Mouse (Mus musculus): ENCODE measurements around the gene Plekhf1. TPM values are rescaled to one million over a fixed set of nuclear protein-coding genes. Genes with fewer than 3 reads are reported as not detected.
A peak's percentile ranks its signal among the peaks of the same experiment; 100 is the strongest.

Plekhf1 gene
- polyA plus RNA-seq, 1 experiment from 2014 or later: 0.71 TPM

DNA sequence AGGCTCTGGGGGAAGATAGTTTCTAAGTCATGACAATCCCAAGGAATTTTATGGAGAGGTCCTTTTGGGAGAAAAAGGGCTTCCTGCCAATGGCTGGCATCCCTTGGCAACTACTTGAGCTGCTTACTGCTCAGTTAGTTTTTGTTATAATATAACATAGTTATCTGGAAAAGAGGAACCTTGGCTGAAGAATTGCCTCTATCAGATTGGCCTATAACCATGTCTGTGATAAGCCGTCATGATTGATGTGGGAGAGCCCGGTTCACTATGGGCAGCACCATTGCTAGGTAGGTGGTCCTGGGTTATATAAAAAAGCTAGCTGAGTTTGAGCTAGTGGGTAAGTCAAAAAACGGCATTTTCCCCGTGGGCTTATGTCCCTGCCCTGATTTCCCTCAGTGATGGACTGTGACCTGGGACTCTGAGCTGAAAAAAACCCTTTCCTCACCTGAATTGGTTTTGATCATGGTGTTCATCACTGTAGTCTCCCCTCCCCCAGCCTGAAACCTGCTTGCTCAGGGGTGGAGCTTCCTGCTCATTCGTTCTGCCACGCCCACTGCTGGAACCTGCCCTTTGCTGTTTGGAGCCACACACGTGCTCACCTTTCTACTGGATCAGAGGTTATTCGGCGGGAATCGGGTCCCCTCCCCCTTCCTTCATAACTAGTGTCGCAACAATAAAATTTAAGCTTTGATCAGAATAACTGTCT is 8.7 kb upstream of the Plekhf1 start:
- Histone ChIP-seq H3K4me2 (no peak overlapping the region), H3K9me3 (no peaks in the 10 kb centered on the region), H3K27me3 (no peaks in the 10 kb centered on the region), H3K36me3 (no peaks in the 10 kb centered on the region), H3K9ac (no peak overlapping the region), H3K27ac (replicated peaks) (no peak overlapping the region), H3K4me3 (no peak overlapping the region), H3K4me1 (replicated peaks) (no peaks in the 10 kb centered on the region)
- WGBS: 43% methylated on average over 11 of the region's 11 CpGs
- ATAC-seq (ENCODE audit: low read depth): no peak

DNA sequence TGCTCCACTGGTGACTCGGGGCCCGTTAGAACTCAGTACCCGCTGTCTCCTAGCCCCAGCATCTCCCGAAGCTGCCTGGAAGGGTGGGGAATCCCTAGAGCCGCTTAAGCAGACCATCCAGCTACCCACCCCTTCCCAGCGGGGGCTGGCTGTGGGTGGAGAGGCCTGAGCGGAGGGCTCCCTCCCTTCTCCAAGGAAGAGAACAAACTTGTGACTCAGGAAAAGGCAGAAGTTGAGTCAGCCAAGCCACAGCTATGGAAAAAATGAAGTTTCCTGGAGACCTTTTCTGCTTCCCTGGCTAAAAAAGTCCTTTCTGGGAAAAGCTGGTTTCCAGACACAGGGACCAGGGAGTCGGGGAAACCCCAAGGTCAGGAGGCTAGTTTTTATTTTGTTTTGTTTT is 2.5 kb upstream of the Plekhf1 start:
- Histone ChIP-seq H3K9me3 (no peaks in the 10 kb centered on the region), H3K36me3 (no peaks in the 10 kb centered on the region), H3K4me1 (replicated peaks) (peaks cover 16% of the 10 kb centered on the region), H3K27ac (replicated peaks) (no peak overlapping the region), H3K27me3 (peaks cover 18% of the 10 kb centered on the region), H3K4me3 (no peak overlapping the region), H3K9ac (no peak overlapping the region), H3K4me2 (no peak overlapping the region)
- 23% methylated on average over 8 of the region's 8 CpGs for WGBS
- no peak for ATAC-seq (ENCODE audit: low read depth)

GRCm38 (mm10) chr7:38228329-38228728 is 513 bp upstream of the Plekhf1 start:
- peak; percentile 19; the same call in 1 of the 2 replicates for ATAC-seq (ENCODE audit: low read depth)
- H3K4me1 ChIP-seq (replicated peaks): peaks cover 16% of the 10 kb centered on the region
- H3K9ac ChIP-seq: no peak overlapping the region; the same call in 1 of the 2 replicates
- H3K9me3 ChIP-seq: no peaks in the 10 kb centered on the region
- peak overlapping the region; percentile 47 for H3K4me3 ChIP-seq
- H3K27ac ChIP-seq (replicated peaks): no peak overlapping the region
- H3K36me3 ChIP-seq: no peaks in the 10 kb centered on the region
- WGBS: 24% methylated on average over 8 of the region's 8 CpGs
- H3K27me3 ChIP-seq: peaks cover 18% of the 10 kb centered on the region
- H3K4me2 ChIP-seq: peak overlapping the region; percentile 92

DNA sequence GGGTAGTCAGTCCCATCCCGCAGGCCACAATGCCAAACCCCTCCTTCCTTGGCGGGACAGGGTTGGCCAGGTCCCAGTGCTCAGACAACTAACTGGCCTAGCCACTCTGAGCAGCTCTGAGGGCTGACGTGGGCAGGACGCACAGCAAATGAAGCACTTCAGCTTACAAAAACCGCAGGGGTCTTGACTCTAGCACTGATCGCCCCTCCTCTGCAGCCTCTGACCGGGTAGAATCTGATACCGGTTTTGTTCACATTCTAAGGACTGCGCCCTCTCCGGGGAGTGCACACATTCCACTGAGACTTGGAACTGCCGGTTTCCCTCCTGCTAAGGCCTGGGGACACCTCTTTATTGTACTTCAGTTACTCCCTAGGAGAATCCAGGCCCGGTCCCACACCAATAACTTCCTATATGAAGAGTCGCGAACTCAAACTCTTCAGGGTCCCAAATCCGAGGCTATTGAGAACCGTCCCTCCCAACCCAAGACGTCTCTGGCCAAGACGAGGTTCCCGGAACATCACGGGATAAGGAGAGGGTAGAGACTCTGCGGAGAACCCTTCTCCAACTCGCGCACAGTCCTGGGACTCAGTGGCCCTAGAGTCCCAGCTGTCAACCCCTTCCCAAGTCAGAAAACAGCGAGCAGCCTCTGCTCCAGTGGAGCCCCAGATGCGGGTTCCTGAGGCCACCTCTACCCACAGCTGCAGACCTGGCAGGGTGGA is 476 bp downstream of the Plekhf1 start:
- H3K9me3 ChIP-seq: no peaks in the 10 kb centered on the region
- WGBS: under 1% methylated on average over 25 of the region's 25 CpGs
- H3K27ac ChIP-seq (replicated peaks): no peak overlapping the region
- H3K36me3 ChIP-seq: no peaks in the 10 kb centered on the region
- peak overlapping the region; percentile 69 for H3K9ac ChIP-seq
- peak overlapping the region; percentile 47 for H3K4me3 ChIP-seq
- peaks cover 18% of the 10 kb centered on the region for H3K27me3 ChIP-seq
- H3K4me1 ChIP-seq (replicated peaks): peaks cover 16% of the 10 kb centered on the region
- peak; percentile 78 for ATAC-seq (ENCODE audit: low read depth)
- H3K4me2 ChIP-seq: peak overlapping the region; percentile 92

DNA sequence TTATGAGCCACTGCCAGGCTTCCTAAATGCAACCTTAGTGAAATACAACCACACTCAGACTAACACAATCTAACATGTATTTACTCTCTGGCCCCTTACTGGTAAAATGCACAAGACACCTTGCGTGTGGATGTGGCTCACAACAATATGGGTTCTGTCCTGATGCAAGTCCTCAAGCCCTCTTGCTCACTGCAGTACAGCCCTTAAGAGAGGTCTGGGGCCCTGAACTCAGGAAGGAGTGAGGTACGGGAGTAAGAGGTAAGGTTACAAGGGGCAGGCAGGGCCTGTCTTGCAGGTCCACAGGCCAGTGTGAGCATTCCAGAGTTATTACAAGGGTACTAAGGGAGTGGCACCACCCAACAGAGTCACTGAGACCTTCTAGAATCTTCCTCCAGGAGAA is 1.6 kb downstream of the Plekhf1 start:
- Histone ChIP-seq H3K4me1 (replicated peaks) (peaks cover 16% of the 10 kb centered on the region), H3K4me3 (no peak overlapping the region), H3K27ac (replicated peaks) (no peak overlapping the region), H3K4me2 (peak overlapping the region; percentile 92; the same call in 1 of the 2 replicates), H3K9ac (no peak overlapping the region), H3K9me3 (no peaks in the 10 kb centered on the region), H3K36me3 (no peaks in the 10 kb centered on the region), H3K27me3 (peaks cover 18% of the 10 kb centered on the region)
- 91% methylated on average over 2 of the region's 2 CpGs for WGBS
- no peak for ATAC-seq (ENCODE audit: low read depth)

GRCm38 (mm10) chr7:38224577-38225369 is 3.0 kb downstream of the Plekhf1 start:
- Histone ChIP-seq H3K4me1 (replicated peaks) (peaks cover 16% of the 10 kb centered on the region), H3K4me2 (no peak overlapping the region), H3K27ac (replicated peaks) (no peak overlapping the region), H3K9ac (no peak overlapping the region), H3K4me3 (no peak overlapping the region), H3K36me3 (no peaks in the 10 kb centered on the region), H3K27me3 (peaks cover 13% of the 10 kb centered on the region), H3K9me3 (no peaks in the 10 kb centered on the region)
- no peak for ATAC-seq (ENCODE audit: low read depth)
- 89% methylated on average over 13 of the region's 13 CpGs for WGBS

GRCm38 (mm10) chr7:38220866-38221265 is 7.0 kb downstream of the Plekhf1 start:
- WGBS: 97% methylated on average over 7 of the region's 7 CpGs

GRCm38 (mm10) chr7:38219526-38219925 is 8.3 kb downstream of the Plekhf1 start:
- Histone ChIP-seq H3K4me2 (no peak overlapping the region), H3K36me3 (no peaks in the 10 kb centered on the region), H3K27me3 (no peaks in the 10 kb centered on the region), H3K4me1 (replicated peaks) (no peaks in the 10 kb centered on the region), H3K4me3 (no peak overlapping the region), H3K9me3 (no peaks in the 10 kb centered on the region), H3K27ac (replicated peaks) (no peak overlapping the region), H3K9ac (no peak overlapping the region)
- WGBS: 87% methylated on average over 4 of the region's 4 CpGs
- ATAC-seq (ENCODE audit: low read depth): no peak

More at GRCm38 (mm10) chr7:38220866-38221265, 7.0 kb downstream of the Plekhf1 start:
- Histone ChIP-seq H3K4me1 (replicated peaks) (no peaks in the 10 kb centered on the region), H3K27me3 (no peaks in the 10 kb centered on the region), H3K9me3 (no peaks in the 10 kb centered on the region), H3K9ac (no peak overlapping the region), H3K4me2 (no peak overlapping the region), H3K36me3 (no peaks in the 10 kb centered on the region), H3K4me3 (no peak overlapping the region), H3K27ac (replicated peaks) (no peak overlapping the region)
- ATAC-seq (ENCODE audit: low read depth): no peak

DNA sequence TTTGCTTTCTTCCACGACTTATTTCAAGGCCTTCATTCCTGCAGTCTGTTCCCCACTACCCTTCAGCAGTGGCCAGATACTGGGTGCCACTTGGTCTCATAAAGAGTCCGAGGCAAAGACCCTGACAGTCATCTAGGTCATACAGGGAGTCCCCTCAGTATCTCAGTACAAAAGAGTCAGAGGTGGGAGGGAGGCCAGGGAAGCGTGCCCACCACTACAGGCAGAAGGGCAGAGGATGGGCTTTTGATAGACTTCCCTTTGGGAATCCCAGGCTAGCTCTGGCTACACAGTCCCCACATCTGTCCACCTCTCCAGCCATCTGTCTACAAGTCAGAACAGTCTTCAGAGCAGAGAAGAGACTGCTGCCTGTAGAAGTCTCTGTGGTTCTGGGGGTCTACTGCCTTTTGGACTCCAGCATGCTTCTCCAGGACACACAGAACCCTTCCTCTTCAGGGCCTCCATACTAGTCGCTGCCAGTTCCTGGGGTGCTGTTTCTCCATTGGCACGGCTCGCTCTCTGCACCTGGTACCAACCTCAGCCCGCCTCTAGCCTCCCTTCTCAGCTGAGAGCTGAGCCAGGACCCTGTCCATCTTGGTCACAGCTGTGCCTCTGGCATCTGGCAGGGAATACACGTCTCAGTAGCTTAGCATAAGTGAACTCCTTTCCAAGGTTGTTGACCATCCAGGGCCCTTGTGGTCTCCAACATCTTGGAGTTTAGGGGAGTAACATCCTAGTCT is 9.0 kb downstream of the Plekhf1 start:
- ATAC-seq (ENCODE audit: low read depth): no peak
- Histone ChIP-seq H3K4me2 (no peak overlapping the region), H3K27me3 (no peaks in the 10 kb centered on the region), H3K9ac (no peak overlapping the region), H3K27ac (replicated peaks) (no peak overlapping the region), H3K36me3 (no peaks in the 10 kb centered on the region), H3K9me3 (no peaks in the 10 kb centered on the region), H3K4me1 (replicated peaks) (no peaks in the 10 kb centered on the region), H3K4me3 (no peak overlapping the region)
- 72% methylated on average over 8 of the region's 8 CpGs for WGBS

DNA sequence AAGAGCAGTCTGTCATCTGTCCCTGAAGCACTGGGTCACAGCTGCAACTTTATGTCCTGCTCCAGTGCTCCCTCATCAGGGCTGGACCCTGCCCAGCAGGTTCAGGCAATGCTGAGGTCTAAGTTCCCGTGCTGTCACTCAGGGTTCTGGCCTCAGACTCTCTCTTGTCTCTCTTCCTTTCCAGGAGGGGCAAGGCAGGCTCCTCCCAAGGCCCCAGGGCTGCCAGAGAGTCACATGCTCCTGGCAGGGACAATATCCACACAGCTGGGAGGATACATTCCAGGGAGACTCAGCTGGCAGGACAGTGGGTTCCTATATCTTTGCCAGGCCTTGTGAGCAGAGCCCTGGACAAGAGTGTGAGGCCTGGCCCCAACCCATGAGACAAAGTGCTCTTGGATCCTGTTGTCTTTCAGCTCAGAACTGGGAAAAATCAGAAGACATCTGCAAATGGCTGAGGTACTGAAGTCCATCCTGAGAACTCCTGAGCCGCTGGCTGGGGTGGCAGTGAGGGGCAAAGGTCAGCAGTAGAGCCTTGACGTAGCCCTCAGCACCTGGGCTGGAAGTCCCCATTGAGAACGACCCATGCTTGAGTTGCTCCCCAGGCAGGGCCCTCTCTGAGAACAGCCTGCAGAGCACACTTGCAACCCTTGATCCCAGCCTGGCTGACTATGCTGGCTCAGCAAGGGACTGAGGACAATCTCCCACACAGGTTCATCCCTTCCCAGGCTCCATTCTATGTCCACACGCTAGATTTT is 10.2 kb downstream of the Plekhf1 start:
- no peaks in the 10 kb centered on the region for H3K36me3 ChIP-seq
- H3K4me2 ChIP-seq: no peak overlapping the region
- ATAC-seq (ENCODE audit: low read depth): no peak
- no peaks in the 10 kb centered on the region for H3K27me3 ChIP-seq
- no peaks in the 10 kb centered on the region for H3K9me3 ChIP-seq
- no peaks in the 10 kb centered on the region for H3K4me1 ChIP-seq (replicated peaks)
- H3K9ac ChIP-seq: no peak overlapping the region
- no peak overlapping the region for H3K4me3 ChIP-seq
- H3K27ac ChIP-seq (replicated peaks): no peak overlapping the region
- 65% methylated on average over 5 of the region's 5 CpGs for WGBS

- Histone ChIP-seq H3K4me1 (replicated peaks) (no peaks in the 10 kb centered on the region), H3K9ac (no peak overlapping the region), H3K27ac (replicated peaks) (no peak overlapping the region), H3K36me3 (no peaks in the 10 kb centered on the region), H3K9me3 (no peaks in the 10 kb centered on the region), H3K4me2 (no peak overlapping the region), H3K27me3 (no peaks in the 10 kb centered on the region), H3K4me3 (no peak overlapping the region)
- ATAC-seq (ENCODE audit: low read depth): no peak
- 87% methylated on average over 6 of the region's 6 CpGs for WGBS
These were observed 12.1 kb downstream of the Plekhf1 start for GRCm38 (mm10) chr7:38215697-38216096.
